Mouse (Mus musculus) embryonic fibroblast, embryonic 13.5 days (primary cell): ENCODE measurements around the gene Thnsl1.

ENCODE experiments used
- CTCF ChIP-seq: IDR thresholded peaks from 2 replicates; pipeline ENCODE4 v1.5.1; 2011; ENCODE audit warnings: mild to moderate bottlenecking, control low read depth, low read length, moderate library complexity, borderline replicate concordance; ENCODE audit not compliant: insufficient read depth
- POLR2A ChIP-seq: IDR thresholded peaks from 2 replicates; pipeline ENCODE4 v1.6.1; 2011; ENCODE audit warnings: low read depth, mild to moderate bottlenecking, control low read depth, low read length, moderate library complexity

DNA sequence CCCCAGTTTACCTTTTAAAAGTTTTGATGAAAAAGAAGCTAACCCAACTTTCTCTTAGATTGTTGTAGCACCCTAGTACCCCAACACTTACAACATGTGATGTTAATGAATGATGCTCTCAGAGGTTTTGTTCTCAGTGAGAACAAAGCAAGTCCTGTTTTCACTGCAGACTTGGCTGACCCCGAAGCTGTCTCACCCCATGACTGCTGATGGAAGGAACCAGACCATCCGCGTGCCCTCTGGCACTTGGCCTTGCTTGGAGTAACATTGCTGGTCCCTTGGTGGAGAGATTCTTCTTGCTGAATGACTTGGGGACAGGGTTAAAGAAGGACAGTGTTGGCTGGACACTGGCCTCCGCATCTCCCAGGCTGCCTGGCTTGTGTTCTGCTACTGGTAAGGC lies 58.5 kb downstream of the Thnsl1 start:
- TF ChIP-seq CTCF = no peak
- no peak for TF ChIP-seq POLR2A
